Mouse (Mus musculus) retina, adult 2 months (tissue): Measurements from ENCODE around the gene Mlh3.

Source experiments
- DNase-seq: peaks from one replicate; pipeline ENCODE4 v3.0.0-alpha.2; 2012; ENCODE audit warnings: low read depth, low spot score

The Mlh3 gene

GRCm38 (mm10) chr12:85280845-85281651 is 10.6 kb upstream of the Mlh3 start:
- DNase-seq = no peak

DNA sequence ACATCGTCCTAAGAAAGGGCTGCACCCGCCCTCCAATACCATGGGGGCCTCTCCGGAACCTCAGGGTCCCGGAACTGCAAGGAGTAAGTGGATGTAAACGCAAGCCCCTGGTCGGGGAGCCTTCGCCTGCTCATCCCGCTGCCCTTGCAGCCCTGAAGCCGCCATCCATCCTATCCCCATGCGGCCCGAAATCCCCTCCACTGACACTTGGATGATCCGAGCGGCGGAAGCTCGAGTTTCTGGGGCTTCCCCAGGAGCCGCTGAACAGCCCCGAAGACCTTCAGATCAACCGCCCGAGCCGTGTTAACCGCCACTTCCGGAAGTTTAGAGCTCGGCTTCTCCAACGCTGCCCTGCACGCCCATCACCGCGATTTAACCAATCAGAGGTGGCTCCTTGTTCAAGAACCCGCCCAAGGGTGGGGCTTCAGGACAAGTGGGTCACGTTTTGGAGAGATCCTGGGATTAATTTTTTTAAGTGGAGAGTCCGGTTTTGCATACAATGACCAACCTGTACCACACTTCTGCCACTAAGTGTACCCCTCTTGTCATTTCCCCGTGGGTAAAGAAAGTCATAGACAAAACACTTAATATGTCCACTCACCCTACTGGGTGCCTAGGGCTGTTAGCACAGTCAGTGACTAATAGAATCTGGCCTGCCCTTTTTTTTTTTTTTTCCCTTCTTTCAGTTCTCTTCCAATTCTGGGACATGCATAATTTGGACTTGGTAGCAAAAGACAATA is 9.9 kb upstream of the Mlh3 start:
- peak; percentile 93 for DNase-seq

GRCm38 (mm10) chr12:85279396-85280080 is 9.1 kb upstream of the Mlh3 start:
- no peak for DNase-seq

GRCm38 (mm10) chr12:85278919-85279318 is 8.5 kb upstream of the Mlh3 start:
- DNase-seq = no peak

- DNase-seq = no peak
Measured at GRCm38 (mm10) chr12:85276273-85276672, 5.9 kb upstream of the Mlh3 start.

DNA sequence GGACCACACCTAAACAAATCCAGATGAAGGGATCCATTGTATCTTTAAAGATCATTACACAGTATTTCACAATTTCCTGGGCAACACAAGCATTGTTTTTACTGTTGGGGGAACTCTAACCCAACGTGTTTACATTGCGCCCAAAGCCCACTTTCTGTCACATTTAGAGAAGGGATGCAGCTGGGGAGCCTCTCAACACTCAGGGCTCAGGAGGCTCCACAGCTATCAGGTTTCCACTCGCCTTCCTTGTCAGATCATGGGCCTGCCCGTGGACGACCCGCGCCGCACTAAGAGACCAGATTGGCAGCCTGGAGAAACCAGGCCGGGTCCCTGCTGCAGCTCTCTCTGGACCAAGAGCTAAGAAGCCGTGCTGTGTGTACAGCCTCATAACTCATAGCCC is 3.1 kb upstream of the Mlh3 start:
- DNase-seq = no peak

GRCm38 (mm10) chr12:85271843-85272206 is 1.4 kb upstream of the Mlh3 start:
- DNase-seq = no peak

DNA sequence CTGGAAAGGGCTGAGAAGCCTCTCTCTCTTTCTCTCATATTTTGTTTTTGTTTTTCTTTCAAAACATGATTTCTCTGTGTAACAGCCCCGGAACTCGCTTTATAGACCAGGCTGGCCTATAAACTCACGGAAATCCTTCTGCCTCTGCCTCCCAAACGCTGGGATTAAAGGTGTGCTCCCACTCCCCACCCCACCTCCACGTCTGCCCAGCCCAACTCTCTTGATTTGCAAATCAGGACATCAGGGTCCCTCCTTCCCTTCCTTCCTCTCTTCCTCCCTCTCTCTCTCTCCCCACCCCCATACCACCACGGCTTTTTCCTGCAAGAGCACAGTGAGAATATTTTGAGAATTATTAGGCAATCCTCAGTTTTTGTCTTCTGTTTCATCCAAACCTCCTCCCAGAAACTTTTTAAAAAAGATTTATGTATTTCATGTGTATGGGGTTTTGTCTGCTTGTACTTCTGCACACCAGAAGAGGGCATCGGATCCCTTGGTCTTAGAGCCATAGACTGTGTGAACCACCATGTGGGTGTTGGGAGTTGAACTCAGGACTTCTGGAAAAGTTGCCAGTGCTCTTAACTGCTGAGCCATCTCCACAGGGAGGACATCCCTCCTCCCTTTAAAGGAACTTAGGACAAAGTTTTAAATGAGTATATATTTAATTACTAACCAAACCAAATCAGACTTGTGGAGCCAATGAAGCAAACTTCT is 888 bp upstream of the Mlh3 start:
- no peak for DNase-seq

- no peak for DNase-seq
Measured at GRCm38 (mm10) chr12:85269821-85270220, 578 bp downstream of the Mlh3 start.

GRCm38 (mm10) chr12:85266248-85266647 is 4.2 kb downstream of the Mlh3 start:
- no peak for DNase-seq

GRCm38 (mm10) chr12:85264940-85265339 is 5.5 kb downstream of the Mlh3 start:
- DNase-seq = no peak

DNA sequence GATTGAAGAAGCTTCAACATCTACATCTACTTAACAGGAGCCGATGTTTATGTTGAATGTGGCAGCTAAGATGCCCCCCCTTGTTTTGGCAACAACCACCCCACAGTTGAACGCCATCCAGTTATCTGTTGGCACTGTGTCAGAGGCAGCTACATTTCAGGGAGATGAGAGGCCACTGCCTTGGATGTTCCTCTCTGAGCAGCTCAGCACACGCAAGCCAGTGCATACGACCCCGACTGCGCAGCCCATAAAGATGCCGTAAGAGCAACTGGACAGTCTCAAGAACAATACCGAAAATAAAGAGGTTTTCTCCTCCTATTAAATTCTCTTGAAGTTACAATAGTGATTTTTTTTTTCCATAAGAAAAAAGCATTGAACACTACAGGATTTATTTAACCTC is 5.9 kb downstream of the Mlh3 start:
- DNase-seq = no peak

GRCm38 (mm10) chr12:85263190-85263589 is 7.2 kb downstream of the Mlh3 start:
- no peak for DNase-seq

DNA sequence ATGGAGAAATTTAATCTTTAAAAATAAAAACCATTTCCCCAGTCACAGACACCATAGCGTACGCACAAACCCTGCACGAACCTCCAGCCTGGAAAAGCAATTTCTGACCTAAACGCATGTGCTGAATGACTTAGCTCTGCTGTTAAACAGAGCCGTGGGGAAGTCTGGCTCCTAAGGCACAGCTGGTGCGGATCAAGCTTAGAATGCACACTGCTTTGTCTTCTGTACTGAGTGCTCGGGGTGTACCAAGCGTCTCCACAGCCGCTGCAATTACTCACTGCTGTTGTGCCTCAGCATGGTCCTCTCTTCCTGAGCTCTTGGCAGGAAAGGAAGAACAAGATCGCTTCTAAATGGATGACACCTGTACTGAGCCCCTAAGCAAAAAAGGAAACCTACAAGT is 7.9 kb downstream of the Mlh3 start:
- DNase-seq = no peak

DNA sequence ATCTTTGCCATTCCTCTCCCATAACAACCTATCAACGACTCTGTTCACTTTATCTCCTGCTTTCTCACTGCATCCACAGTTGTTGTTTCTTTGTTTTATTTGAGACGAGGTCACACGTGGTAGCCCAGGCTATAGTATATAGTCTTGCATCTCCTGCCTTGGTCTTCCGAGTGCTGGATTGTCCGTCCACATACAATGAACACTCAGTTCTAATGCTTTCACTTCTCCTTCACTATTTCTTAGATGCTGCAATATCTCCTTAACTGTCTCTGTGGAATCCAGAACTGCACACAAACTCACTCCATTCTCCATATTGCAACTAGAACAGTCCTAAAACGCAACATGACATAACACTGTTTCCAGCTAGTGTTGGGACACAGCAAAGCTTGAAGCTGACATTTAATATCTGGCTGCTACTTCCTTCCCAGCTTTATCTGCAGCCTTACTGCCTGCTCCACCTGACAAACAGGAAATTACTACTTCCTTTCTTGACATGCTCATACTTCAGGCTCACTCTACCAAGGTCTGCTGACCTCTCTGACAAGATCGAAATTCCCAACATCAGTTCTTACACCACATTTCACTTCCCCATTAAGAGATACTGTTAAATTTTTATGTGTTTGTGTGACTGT is 13.3 kb downstream of the Mlh3 start:
- DNase-seq = no peak

GRCm38 (mm10) chr12:85256074-85256751 is 14.2 kb downstream of the Mlh3 start:
- DNase-seq = no peak

- DNase-seq = no peak
Measured at GRCm38 (mm10) chr12:85252083-85252482, 18.3 kb downstream of the Mlh3 start.

DNA sequence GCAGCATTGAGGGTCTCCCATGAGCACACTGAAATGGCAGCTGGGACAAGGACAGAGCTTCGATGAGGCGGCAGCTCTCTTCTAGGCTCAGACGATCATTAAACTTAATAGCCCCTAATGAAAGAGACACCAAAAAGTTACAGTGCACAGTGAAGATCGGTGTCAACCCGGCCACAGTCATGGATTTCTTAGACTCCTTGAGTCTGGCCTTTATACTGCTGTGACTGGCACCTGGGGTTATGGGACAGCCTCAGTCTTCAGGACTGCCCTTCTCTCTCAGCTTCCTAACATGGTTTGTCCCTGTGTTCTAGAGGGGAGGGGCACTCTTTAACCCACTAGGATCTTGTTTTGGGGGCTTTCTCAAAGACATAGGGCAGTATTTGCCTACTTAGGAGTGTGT is 32.8 kb downstream of the Mlh3 start:
- DNase-seq = no peak

DNA sequence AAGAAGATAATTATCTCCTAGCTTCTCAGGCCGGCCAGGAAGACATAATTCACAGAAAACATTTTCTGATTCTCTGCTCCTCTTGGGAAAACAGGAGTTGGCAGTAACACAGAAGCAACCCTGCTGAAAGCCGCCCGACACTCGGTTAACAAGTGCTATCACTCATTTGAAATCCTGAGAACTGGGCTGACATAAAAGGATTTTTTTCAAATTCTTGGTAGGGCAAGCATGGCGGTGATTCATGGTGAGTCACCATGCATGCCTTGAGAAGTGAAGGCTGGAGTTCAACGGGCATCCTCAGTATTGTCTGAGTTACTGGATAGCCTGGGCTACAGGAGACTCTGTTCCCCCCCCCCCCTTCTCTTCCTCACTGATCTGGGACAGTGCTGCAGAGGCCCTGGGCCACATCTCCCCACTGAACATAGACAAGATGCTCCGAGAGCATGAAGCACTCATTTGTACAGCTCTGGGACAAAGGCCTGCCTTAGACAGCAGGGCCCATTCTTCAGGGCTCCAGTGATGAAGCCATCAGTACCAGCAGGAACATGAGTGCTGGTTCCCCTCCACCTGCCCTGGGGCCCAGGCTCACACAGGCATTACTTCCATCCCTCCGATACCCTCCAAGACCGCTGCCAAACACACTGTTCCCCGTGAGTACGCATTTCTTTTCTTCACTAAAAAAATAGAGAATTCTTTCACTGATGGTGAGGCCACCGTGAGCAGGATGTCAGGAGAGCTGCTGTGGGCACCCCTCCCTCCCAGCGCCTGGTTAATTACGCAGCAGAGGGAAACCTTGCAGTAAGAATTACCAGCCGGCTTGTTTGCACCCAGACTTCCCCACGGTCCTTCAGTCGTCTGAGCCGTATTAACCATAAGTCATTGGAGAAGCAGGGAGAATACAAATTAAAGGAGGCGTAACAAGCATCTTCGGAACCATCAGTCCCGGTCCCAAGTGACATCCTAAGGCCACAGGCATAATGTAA is 36.7 kb downstream of the Mlh3 start:
- DNase-seq = no peak
